Comparison of ENCODE assay signal across 17 mouse cellular contexts in the genomic region with DNA sequence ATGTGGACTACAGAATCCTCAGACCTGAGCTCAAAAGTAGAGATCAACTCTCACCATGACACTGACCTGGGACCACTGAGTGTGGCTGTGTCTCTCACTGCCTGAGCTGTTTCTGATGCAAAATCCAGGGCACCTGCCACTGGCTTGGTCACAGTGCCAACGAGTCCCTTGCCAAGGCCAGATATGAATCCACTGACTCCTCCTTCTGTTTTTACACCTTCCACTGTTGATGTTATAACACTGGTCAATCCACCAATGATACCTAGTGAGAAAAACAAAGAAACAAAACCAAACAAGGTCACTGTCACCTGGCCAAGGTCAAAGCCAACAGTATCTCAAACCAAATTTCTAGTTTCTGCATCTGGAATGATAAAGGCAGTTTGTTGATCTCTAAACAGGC.
"Had no signal": no experiment of that assay in that cellular context is flagged by ENCODE, and none has a peak within 500 bp of the region (broad histone marks: within the 10 kb centered on the region; RNA-seq: fewer than 3 reads in every experiment).

No protein-coding gene starts in this region.

- H3K9ac ChIP-seq: limb, embryonic 13.5 days; liver, embryonic 13.5 days; midbrain, embryonic 12.5 days; neural tube, embryonic 13.5 days; stomach, embryonic 15.5 days had no signal

- DNase-seq: kidney, postnatal 10 days; kidney, postnatal 4 days; left cerebral cortex, postnatal 4 days; liver, embryonic 13.5 days; lung, adult 18-20 months; lung, postnatal 4 days; retina, postnatal 1 day; right cerebral cortex, postnatal 4 days; spleen, adult 18-20 months; thymus, adult 2 months; thymus, postnatal 25 days had no signal

- H3K4me1 ChIP-seq: midbrain, embryonic 12.5 days; neural tube, embryonic 13.5 days had no signal

- H3K4me2 ChIP-seq: limb, embryonic 13.5 days; liver, embryonic 13.5 days; midbrain, embryonic 12.5 days; neural tube, embryonic 13.5 days; stomach, embryonic 15.5 days had no signal

- H3K9me3 ChIP-seq: limb, embryonic 13.5 days; liver, embryonic 13.5 days; megakaryocyte, embryonic 14.5 days; midbrain, embryonic 12.5 days; neural tube, embryonic 13.5 days; stomach, embryonic 15.5 days had no signal

- H3K4me3 ChIP-seq: limb, embryonic 13.5 days; liver, embryonic 13.5 days; megakaryocyte, embryonic 14.5 days; midbrain, embryonic 12.5 days; neural tube, embryonic 13.5 days; stomach, embryonic 15.5 days had no signal

- ATAC-seq: midbrain, embryonic 16.5 days had no signal

- H3K27ac ChIP-seq: limb, embryonic 13.5 days; liver, embryonic 13.5 days; midbrain, embryonic 12.5 days; neural tube, embryonic 13.5 days; stomach, embryonic 15.5 days had no signal

- H3K27me3 ChIP-seq: limb, embryonic 13.5 days; liver, embryonic 13.5 days; megakaryocyte, embryonic 14.5 days; midbrain, embryonic 12.5 days; neural tube, embryonic 13.5 days; stomach, embryonic 15.5 days had no signal
